Comparison of ENCODE assay signal across 11 mouse cellular contexts in the genomic region with DNA sequence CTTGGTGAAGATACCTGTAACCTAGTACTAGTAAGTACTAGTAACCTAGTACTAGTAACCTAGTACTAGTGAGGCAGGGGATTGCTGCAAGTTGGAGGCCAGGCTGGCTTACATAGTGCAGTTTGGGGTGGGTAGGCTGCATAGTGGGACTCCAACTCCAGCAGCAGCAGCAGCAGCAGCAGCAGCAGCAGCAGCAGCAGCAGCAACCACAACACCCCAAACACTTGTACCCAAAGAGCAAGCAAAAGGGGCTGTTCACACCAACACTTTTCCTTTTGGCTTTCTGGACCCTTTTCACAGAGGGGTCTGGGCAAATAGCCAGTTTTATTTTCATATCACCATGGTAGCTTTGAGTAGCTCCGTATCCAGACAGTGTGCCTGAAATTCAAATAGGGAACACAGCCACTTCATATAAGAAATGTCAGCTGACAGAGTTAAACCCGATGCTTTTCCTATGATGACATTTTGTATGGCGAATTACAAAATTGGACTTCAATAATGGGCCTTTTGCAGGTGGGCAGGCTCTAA.
"Had no signal": no experiment of that assay in that cellular context is flagged by ENCODE, and none has a peak within 500 bp of the region (broad histone marks: within the 10 kb centered on the region; RNA-seq: fewer than 3 reads in every experiment).

No protein-coding gene starts in this region.

- H3K9ac ChIP-seq: limb, embryonic 12.5 days; liver, embryonic 13.5 days; liver, postnatal 0 days; neural tube, embryonic 15.5 days had no signal

- H3K36me3 ChIP-seq: limb, embryonic 12.5 days; liver, embryonic 13.5 days; neural tube, embryonic 15.5 days had no signal

- H3K4me3 ChIP-seq: layer of hippocampus, adult 2 months; limb, embryonic 12.5 days; liver, embryonic 13.5 days; neural tube, embryonic 15.5 days had no signal

- ATAC-seq: liver, postnatal 0 days; midbrain, embryonic 16.5 days had no signal

- H3K27ac ChIP-seq: layer of hippocampus, adult 2 months; limb, embryonic 12.5 days; liver, embryonic 13.5 days; neural tube, embryonic 15.5 days had no signal

- H3K4me2 ChIP-seq: limb, embryonic 12.5 days; liver, embryonic 13.5 days; neural tube, embryonic 15.5 days had no signal

- DNase-seq: kidney, postnatal 10 days; kidney, postnatal 4 days; liver; liver, embryonic 13.5 days; liver, postnatal 0 days; right cerebral cortex, adult 18-20 months; right cerebral cortex, postnatal 25 days had no signal

- H3K4me1 ChIP-seq: limb, embryonic 12.5 days; liver, embryonic 13.5 days; neural tube, embryonic 15.5 days had no signal

- H3K9me3 ChIP-seq: limb, embryonic 12.5 days; liver, embryonic 13.5 days; neural tube, embryonic 15.5 days had no signal

- H3K27me3 ChIP-seq: limb, embryonic 12.5 days; liver, embryonic 13.5 days; neural tube, embryonic 15.5 days had no signal
